Mouse (Mus musculus) spleen, postnatal 36 days (tissue): ENCODE results near the gene Zfp663.

Experiments
- DNase-seq, 2 experiments: peaks; one replicate each; pipeline ENCODE4 v3.0.0; 2022; ENCODE audit warnings: low spot score in 2 of 2, mixed read lengths in 1 of 2

The Zfp663 gene

DNA sequence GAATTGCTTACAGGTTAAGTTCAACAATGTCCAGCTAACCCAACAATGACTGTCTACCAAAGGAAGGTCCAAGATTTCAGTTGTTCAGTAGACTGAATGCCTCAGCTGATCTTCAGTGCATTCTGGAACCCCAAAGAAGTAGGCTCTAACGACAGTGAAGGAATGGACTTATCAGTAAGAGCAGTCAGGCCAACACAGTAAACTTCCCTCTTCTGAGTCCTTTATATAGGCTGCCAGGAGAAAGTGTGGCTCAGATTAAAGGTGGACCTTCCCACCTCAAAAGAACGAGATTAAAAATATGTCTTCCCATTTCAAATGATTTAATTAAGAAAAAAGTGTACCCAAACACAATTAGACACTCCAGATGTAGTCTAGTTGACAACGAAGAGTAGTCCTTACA is 1.8 kb upstream of the Zfp663 start:
- DNase-seq, result no peak

DNA sequence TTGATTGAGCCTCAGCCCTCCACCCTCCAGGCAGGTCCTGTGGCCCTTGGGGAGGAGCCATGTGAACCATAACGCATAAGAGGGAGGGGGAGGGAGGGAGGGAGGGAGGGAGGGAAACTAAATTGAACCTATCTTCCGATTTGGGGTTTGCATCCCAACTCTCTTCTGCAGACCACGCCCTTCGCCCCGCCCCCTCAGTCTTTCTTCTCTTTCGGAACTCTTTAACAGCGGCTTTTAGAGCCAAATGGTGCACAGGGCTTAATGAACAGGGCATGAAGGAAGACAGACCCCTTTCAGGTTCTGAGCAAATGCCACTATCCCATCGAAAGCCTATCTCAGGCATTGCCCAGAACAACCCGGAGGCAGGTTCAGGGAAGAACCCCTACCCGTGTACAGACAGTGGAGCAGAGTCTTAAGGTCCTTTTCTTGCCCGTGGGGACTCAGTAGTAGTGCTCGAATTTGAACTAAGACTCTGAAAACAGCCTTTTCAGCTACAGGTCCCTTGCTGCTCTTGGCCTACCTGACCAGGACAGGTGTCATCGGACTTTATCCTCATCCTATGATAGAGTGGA is 575 bp downstream of the Zfp663 start:
- peak in 1 of 2 experiments; percentile 11 for DNase-seq

DNA sequence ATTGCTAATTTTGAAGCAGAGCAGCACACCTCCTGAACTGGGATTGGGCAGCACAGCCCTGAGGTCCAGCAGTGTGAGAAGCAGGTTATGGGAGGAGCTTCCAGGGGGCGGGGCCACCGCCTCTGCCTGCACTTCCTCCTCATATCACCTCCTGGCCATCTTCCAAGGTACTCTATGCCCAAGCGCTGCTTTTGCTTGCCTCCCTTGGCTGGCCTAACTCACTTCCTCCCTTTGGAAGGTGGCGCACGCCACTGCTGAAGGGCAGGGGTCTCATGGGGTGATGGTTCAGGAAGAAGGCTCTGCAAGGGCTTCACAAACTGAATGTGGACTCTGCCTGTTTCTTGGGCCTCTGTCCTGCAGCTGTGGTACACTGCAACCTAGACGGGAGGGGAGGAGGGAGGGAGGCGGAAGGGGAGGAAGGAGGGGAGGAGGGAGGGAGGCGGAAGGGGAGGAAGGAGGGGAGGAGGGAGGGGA is 1.4 kb downstream of the Zfp663 start:
- peak; percentile 17 to 25 for DNase-seq

DNA sequence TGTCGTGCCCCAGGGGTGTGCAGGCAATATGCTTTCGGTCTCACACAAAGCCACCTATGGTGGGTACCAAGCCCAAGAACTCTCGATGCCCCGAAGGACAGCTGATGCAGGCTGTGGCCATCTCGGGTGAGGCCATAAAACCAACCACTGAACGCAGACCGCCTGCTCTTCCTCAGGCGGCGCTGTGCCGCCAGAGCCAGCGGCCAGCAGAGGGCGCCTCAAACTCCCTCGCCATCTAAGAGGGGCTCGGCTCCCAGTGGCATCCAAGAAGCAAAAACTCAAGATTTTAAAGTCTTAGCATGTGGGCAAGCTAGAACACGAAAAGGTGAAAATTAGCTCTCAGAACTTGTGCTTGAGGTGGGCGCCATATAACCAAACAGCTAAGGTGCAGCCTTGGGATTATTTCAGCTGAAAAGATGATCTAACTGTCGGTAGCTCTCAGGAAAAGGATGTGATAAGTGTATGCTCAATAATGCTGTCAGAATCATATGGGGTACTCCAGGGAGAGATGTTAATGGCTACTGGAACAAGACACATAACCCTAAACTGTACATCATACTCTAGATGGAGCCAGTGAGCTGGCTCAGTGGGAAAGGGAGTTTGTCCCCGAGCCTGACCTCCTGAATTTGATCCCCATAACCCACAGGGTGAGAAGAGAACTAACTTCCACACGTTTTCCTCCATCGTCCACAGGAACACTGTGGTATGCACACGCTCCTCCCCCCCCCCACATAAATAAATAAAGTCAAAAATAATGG is 4.0 kb downstream of the Zfp663 start:
- DNase-seq, result peak in 1 of 2 experiments; percentile 14

DNA sequence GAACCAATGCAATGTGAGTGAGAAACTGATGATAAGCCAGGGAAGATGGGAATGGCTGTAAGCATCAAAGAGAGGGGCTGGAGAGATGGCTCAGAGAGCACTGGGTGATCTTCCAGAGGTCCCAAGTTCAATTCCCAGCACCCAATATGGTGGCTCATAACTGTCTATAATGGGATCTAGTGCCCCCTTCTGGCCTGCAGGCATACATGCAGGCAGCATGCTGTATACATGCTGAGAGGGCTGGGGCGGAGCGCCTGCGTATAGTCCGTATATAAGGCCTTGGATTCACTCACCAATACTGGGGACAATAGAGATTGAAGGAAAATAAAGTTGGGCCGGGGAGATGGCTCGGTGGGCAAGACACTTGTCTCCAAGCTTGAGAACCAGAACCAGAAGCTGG is 5.2 kb downstream of the Zfp663 start:
- DNase-seq, result no peak

DNA sequence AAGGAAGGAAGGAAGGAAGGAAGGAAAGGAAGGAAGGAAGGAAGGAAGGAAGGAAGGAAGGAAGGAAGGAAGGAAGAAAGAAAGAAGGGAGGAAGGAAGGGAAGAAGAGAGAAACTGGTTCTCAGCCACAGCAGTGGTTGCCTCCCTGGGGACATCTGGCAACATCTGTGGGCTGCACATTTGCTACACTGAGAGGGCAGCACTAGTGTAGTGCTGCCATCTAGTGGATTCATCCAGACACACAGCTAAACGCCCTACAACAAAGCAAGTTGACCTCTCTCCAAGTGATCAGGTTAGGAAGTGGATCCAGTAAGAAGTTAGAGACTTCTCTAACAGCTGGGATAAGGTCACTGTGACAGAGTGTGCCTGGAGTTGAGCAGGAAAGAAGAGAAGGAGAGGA is 7.7 kb downstream of the Zfp663 start:
- peak; percentile 33 to 40 for DNase-seq

DNA sequence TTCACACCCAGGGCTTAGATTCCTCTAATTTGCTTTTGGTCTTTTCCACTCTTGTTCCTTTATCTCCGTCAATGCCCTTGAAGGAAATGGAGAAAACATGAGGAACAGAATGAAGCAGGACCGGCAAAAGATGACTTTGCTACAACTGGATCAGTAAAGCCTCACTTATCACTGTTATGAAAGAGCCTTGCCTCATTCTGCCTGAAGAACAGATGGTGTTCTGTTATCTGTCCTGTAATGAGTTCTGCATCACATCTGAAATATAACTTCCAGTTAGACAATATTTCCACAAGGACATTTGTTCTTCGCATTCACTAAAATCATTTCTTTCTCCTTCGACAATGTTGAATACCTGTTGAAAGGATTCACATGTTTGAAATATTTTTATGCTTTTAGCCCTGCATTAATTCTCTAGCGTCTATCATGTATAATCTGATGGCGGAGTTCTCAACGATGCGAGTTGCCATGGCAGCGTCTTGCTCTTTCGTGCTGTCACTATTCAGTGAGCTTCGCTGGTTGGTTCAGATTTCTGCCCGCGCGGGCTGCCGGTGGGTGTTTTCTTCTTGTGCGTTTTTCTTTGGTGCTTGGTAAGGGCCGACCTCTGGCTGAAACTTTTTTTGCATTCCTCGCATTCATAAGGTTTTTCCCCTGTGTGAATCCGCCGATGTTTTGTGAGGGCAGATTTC is 16.6 kb downstream of the Zfp663 start:
- no peak for DNase-seq

DNA sequence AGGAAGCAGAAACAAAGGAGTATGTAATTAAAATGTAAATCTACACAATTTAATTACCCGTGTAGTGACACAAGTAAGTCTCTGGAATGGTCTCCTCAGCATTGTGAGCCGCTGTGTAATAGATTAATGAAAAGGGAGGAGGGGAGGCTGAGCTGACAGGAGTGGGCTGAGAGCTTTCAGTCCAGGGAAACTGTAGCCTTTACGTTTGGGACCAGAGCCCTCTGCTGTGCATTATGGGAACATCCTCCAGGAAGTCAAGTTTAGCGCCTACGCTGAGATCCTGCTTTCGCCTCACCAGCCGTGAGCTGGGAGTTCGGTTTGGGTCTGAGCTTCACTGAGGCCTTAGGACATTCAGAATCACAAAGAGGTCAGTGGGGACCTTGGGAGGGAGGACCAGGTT is 19.1 kb downstream of the Zfp663 start:
- DNase-seq, result no peak

DNA sequence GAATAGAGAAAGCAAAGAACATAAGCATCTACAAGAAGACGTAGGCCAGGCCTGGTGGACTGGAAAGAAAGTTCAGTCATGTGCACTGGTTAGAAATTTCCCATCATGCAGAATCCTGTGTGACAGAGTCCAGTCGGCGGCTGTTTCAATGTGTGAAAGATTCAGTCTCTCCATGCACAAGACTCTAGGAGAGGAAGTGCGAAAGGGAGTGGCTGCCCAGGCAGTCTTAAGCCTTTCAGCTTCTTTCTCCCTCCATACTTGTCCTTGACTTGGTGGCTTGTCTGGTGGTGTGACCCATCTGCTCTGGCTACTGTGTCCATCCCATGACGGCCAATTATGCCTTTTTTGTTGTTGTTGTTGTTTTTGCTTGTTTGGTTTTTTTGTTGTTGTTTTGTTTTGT is 22.3 kb downstream of the Zfp663 start:
- DNase-seq, result no peak

DNA sequence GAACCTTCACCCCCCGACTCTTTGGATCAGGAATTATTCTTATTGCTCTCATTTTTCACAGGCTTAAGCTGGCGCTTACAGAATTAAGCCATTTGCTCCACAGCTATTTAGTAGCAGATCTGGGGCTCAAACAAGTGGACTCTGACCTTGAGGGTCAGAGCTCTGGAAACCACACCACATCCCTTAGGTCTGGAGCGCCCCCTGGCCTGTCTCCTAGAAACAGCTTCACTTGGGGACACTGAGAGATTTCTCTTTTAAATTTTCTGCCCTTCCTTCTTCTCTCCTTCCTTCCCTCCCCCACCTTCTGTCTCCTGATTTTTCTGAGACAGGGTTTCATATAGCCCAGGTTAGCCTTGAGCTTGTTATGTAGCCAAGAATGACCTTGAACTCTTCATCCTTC is 31.3 kb downstream of the Zfp663 start:
- DNase-seq, result peak; percentile 34 to 40

DNA sequence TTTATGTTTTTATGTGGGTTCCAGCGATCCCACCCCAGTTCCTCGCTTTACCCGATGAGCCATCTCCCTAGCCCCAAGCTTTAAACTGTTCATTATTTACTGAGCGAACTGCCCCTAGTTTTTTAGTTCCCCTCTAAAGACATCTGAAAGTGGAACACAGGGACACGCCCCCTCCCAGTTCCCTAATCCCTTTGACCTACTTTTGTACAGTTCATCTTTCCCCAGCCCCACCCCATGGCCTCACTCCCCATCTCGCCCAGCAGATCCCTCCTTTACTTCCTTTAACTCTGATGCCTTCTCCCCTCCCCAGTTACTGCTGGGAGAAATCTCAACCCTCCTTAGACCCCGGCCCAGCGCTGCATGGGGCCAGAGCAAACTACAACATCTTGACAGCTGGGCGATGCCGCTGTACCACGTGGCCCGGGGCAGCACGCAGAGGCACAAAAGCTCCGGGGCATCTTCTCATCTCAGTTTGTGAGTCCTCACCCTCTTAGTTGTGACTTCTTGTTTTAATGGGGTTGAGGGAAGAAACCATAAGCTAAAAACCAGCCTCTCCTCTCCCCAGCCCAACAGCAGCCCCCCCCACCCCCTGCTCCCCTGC is 35.8 kb downstream of the Zfp663 start:
- DNase-seq, result peak; percentile 63 to 73

DNA sequence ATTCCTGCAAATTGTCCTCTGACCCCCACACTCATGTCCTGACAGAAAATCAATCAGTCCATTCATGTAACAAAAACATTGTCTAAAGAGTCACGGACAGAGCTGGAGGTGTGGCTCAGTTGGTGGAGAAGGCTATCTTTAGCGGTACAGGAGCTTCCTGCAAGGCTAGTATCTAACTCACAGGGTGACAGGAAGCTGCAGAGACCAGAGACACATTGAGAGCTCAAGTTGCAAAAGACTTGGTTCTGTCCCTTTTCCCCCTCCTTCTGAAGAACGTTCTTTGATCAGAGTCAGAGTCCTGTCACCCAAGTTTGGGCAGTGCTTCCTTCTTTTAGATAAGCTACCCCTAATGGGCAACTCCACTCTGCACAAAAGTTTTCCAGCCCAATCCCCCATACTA is 38.8 kb downstream of the Zfp663 start:
- DNase-seq, result no peak

DNA sequence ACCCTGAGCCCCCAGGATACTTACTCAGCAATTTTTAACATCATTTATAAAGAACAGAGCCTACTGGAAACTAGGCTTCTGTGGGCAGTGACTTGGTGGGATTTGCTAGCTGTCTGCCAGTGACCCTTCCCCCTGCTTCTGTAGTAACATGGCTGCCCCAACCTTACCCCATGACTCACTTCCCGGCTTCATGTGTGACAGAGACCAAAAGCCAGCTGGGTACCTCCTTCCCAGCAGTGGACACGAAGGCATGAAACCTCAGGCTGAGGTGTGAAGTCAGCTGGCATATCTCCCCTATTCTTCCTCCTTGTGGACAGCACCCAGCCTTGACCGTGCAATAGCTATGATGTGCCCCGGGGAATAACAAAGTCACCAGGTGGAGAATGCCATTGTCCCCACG is 39.8 kb downstream of the Zfp663 start:
- no peak for DNase-seq

DNA sequence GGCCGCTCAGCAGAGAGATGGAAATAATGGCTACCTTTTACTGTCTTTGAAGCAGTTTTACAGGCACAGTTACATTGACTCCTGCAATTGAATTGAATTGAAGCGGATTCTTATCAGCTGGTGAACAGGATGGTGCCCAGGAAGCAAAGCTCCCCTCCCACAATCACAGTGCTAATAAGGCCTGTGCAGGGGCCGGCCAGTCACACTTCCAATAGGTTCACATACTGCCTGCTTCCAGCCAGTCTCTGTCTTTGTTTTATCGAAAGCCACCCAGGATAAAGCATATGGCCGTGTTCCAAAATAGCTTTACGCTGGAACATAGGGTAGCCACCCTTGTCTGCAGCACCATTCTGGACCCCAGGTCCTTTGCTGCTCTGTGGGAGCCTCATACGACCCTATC is 41.1 kb downstream of the Zfp663 start:
- no peak for DNase-seq

DNA sequence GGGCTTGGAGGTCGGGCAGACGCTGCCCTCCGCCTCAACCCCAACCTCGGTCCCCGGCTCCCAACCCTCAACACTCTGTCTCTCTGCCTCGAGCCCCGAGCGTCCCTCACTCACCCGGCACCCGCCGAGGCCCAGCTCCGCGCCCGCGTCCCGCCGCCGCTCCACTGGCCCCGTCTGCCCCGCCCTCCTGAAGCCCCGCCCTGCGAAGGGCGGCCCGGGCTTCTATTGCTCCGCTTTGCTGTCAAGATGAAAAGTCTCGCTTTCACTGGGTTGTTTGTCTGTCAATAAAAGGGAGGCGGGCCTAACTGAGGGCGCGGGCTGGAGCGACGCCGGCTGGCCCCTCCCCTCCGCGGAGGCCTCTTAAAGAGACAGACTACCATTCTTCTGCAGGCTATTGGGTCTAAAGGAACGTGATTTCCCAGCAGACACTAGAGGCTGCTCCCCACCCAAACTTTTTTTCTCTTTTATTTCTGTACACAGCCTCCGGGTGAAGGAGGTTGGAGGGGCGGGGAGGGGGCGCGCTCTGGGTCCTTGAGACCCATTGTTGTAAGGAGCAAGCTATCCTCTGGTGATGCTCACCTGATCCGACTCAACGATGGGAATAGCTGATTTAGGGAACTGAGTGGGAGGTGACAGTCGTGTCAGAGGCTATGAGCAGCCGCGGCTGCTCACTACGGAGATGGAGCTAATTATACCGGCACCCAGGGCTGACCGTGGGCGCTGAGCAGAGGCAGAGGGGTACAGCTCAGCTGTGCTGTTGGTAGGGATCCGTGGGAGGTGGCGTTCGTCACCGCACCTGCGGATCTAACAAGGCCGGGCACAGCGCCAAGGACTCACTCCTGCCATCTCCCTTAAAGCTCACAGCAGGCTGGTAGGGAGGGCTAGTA is 42.0 kb downstream of the Zfp663 start, which contains the start of gene Elmo2:
Gene Elmo2 (minus strand): TSS at position 176 of the 887 bp plus-strand sequence.
- DNase-seq, result peak; percentile 98

DNA sequence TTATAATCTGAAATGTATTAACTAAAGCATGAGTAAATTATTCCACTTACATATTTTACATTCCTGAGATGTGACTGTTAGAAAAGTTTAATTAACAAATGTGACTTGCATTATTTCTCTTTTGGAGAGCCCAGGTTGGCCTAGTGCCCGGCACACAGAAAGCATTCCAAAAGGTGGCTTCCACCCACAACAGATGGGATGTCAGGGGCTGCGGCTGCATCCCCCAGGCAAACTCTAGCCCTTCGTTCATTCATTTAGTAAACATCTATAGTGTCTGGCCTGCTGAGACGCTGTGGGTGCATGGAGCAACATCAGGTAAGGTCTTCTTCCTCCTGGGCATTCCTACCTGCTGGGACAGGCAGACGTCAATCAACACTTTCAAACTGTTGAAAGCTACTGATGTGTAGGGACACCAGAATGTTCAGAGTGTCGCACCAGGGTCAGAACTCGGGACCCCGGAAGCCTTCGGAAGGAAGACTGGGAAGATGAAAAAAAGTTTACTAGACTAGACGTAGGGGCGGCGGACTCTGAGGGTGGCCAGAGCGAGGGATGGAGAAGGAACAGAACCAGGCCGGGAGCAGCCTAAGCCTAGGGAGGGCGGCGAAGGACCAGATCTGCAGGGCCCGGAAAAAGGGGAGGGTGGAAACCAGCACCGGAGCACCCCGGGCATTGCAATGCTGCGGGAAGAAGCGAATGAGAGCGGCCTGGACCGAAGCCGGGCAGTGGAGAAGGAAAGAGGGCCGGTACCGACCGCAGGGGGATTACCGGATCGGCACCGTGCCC is 42.8 kb downstream of the Zfp663 start:
- DNase-seq, result peak in 1 of 2 experiments; percentile 9

DNA sequence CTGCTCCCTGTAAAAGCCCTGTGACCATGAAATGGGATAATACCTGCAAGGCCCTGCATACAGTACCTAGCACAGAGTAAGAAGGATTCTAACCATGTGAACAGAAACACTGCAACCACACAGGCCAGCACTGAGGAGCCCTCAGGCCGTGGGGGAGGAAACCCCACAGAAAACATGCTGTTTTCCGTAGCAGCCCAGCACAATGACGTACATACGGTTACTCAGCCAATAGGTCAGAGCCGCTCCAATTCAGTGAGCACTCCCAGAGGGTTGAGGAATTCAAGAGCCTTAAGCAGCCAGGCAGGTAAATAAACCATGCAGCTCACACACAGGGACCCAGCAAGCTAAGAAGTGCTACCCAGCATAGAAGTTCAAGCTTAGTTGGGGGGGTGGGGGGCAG is 44.6 kb downstream of the Zfp663 start:
- DNase-seq, result no peak

DNA sequence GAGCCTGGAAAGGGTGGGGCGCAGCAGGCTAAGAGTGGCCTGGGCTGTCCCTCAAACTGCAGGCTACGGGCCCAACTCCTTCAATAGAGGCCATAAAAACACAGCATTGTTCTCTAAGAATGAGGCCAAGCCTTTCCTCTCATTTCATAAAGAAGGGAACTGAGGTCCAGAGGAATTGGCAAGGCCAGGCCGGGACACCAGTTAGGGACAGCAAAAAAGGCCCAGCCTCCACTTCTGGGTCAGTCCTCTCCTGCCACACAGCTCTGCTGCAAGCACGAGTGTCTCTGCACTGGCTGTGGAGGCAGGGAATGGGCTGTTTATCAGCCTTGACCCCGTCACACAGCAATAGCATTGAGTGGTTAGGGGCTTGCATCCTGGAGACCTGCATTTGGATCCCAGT is 45.0 kb downstream of the Zfp663 start:
- no peak for DNase-seq

DNA sequence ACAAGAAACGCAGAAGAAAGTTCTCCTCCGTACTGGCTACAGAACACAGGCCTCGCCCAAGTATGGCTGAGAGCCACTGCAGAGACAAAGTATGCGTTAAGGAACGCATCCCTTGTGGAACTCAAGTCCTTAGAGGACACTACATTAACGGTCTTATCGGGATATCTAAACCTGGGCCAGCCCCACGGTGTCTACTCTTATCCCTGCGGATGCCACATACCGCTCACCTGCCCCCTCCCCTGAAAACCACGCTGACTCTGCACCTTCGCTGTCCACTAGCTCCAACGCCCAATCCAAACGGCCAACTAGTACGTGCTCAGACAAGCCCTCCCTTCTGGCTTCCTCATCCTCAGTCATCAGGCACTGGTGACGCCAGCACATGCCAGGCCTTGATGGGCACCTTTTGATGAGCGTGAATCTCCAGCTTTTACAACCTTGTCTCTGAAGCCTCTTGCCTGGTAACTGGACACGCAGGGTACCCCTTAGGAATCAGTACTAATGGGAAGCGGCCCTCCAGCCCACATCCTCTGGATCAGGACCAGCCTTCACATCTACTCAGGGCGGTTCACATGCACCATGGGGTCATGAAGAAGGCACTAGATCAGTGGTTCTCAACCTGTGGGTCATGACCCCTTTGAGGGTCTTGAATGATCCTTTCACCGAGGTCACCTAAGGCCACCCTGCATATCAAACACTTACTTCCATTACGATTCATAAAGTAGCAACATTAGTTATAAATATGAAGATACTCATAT is 46.4 kb downstream of the Zfp663 start:
- DNase-seq, result no peak

DNA sequence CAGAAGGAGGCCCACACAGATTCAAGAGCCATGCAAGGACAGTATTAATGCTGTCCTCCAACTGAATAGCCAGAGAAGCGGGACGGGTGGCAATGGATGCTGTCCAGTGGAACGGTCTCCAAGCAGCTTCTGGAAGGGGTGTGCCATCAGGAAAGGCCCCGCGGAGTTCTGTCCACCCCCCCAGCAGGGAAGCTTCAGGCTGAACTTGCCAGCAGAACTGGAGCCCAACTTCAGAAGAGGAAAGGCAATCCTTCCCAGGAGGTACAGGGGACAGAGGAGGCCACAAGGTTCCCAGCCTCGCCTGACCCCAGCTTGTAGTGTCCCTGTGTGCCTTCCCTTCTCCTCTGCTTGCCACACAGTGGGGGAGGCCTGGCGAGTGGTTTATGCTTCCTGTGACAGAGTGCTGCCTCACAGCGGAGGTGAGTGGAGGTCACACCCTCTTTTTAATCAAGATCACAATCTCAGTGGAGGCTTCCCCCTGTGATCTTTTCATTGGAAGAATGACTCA is 47.1 kb downstream of the Zfp663 start:
- DNase-seq, result peak; percentile 32 to 35
